Mouse (Mus musculus) gastrocnemius, postnatal 14 days (tissue): Measurements from ENCODE around the gene Xylb. TPM values are rescaled to one million over a fixed set of nuclear protein-coding genes. Genes with fewer than 3 reads are reported as not detected.

ENCODE experiments used
- DNase-seq: peaks from one replicate; pipeline ENCODE4 v3.0.0; 2021; ENCODE audit warnings: mixed read lengths
- intact Hi-C: fragments of 180-260 bp; cut with DNase I; formaldehyde crosslinking; loops from one replicate; pipeline ENCODE4 v1.15.1; 2025; ENCODE audit warnings: low total_unique reads
- total RNA-seq, 2 experiments: library from RNA; stranded (reverse); gene quantifications; 2 replicates each; pipeline ENCODE4 v1.2.3; 2021

Xylb gene
- total RNA-seq, 2 experiments from 2014 or later, result 0.27 to 0.35 TPM

DNA sequence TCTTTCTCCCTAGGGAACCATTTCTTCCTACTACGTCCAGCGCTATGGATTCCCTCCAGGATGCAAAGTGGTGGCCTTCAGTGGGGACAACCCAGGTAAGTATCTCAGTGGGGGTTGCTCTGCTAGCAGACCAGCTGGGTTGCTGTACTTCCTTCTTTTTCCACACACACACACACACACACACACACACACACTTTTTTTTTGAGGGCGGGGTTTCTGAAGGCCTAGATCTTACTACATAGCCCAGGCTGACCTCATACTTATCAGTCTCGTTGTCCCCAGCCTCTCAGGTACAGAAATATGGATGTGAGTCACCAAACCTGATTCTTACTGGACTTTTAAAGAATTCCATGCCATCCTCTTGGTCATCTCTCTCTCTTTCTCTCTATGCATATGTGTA is 21.1 kb downstream of the Xylb start:
- no peak for DNase-seq
- intact Hi-C loops, result no loop called here

DNA sequence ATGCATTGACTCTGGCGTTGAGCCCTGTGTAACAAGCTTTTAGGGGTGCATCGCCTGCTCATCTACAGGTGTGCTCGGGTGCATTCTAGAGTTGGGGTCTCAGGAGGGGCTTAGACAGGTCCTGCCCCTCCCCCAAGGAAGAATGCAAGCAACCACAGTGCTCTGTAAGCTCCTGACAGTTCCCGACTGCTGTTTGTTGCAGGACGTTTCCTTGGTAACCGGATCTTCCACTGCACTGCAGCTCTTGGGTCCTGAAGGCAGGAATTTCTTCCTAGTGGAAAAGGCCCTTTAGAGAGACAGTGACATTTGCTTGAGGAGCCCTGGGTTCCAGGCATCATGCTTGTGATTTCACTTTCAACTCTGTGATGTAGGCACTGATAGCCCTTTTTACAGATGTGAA is 25.4 kb downstream of the Xylb start:
- intact Hi-C loops, result no loop called here
- DNase-seq, result no peak

DNA sequence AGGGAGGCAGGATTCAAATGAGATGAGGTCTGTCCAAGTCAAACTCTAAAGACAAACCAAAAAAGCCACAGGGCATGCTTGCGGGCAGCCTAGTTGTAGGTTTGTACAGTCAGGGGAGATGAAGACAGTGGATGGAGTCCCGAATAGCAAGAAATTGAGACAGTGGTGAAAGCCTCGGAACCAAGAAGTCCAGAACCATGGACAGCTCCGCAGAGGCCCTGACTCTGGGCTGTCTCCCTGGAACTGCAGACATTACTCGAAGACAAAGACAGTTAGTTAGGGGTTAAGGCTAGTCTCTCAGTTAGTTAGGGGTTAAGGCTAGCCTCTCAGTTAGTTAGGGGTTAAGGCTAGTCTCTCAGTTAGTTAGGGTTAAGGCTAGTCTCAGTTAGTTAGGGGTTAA is 31.8 kb downstream of the Xylb start:
- intact Hi-C loops, result no loop called here
- no peak for DNase-seq

DNA sequence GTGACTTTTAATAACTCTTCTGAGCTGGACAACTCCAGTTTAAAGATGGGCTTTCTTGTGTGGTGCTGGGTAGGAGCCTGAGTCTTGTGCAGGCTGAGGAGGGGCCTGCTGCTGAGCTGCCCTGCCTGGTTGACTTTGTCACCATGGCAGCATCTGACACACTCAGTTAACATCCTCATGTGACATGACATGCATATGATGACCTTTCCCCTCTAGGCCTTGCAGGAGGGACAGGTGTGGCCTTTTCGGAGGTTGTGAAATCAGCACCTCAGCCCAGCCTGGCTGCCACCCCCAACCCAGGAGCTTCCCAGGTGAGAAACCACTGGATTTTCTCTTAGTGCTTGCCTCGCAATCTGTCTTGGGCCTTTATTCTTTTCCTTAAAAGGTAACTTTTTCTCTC is 33.0 kb downstream of the Xylb start:
- no peak for DNase-seq
- intact Hi-C loops, result no loop called here

DNA sequence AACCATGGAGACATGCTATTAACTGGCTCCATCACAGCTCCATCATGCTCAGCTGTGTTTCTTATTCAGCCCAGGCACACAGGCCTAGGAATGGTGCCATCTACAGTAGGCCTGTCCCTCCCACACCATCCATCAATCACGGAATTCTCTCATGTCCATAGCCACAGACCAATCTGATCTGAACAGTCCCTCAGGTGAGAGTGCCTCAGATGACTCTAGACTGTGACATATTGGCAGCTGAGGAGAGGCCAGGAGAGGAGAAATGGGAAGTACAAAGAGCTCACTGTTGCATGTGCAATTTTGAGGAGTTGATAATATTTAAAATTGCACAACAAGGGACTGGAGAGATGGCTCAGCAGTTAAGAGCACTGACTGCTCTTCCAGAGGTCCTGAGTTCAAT is 37.6 kb downstream of the Xylb start:
- no peak for DNase-seq
- intact Hi-C loops, result loop anchor here (5.0 kb wide), 1 partner anchor 42 kb away; no protein-coding TSS in a partner anchor

DNA sequence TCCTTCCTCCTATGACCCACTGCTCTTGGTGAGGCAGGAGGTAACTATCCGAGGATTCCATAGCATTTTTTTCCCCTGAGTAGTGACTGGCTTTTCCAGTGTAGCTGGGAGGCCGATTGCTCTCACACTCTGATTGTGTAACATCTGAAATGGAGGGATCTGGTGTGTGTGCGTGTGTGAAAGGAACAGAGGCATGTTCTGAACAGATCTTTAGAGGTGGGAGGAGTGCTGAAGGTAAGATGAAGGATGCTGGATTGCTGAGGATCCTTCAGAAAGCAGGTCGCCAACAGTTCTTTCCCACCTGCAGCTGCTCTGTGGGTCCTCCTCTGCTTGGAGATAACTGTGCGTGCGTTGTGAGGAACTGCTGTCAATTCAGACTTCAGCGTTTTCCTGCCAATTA is 44.2 kb downstream of the Xylb start:
- intact Hi-C loops, result no loop called here
- no peak for DNase-seq

DNA sequence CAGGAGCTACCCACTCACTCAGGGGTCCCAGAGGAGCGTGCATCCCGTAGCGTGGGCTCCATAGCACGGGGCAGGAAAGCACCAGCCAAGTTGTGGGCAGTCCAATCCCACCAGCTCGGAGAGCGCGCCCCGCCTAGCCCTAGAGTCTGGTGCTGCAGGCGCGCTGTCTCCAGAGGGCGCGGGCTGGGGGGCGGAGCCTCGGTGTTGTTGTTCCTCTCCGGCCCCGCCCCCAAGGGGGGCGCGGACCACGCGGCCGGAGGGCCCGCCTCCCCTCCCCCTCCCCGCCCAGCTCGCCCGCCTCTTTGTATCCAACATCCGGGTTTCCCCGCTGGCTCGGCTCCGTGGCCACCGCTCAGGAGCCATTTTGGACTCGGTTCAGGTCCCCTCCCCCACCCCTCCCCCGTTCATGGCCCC is 44.6 kb downstream of the Xylb start, which contains the start of gene Acvr2b:
TSS of gene Acvr2b (plus strand) at position 318 of the 414 bp plus-strand sequence.
- intact Hi-C loops, result no loop called here
- DNase-seq, result peak; percentile 96

DNA sequence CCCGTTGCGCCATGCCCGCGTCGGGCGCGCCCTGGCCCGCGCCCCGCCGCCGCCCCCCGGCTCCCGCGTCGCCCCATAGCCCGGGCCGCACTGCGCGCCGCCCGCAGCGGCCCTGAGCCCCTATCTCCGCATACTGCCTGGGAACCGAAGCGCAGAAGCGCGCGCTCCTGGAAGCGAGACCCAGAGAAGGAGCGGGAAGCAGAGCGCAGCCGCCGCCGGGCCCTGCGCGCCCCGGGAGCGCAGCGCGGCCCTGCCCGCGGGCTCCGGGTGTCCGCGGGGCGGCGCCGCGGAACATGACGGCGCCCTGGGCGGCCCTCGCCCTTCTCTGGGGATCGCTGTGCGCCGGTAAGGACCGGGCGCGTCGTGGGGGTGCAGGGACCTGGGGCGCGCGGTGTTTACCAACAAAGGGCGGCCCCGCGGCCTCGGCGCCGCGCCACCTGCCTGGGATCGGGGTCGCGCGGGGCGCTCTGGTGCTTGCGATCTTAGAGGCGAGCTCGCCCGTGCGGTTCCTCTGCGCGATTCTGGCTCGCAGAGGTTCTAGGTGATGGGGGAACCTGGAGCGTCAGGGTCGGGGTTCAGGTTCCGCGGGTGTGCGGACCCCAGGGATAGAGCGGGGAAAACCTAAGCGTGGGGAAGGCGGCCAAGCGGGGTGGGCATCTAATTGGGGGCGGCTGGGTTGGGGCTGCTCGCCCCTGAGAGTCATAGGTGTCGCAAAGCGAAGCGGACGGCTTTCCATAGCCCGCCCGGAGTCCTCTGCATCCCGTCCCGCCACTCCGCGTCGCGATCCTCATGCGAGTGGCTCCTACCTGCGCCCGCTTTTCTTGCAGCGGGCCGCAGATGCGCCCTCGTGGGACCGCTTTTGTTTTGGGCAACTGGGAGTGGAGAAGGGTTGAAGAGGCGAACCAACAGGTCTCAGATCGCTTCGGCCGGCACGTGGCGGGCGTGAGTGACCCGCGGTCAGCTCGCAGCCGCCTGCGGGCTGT is 45.4 kb downstream of the Xylb start:
- DNase-seq, result peak; percentile 49
- intact Hi-C loops, result no loop called here

DNA sequence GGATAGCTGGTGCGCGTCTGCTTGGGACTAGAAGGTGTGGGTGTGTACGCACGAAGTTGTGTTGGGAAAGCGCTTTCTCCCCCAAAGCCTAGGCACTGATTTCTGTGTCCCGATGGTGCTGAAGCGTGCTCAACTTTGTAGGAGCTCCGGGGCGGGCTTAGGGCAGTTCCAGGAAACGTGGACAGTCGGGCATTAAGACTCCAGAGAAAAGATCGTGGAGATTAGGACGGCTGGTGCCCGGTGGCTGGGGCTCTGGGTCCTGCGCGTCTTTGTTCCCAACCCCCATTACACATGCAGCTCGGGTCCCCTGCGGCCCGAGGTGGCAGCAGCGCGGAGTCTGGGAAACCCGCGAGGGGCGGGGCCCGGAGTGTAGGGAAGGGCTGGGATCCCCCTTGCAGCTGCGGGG is 46.1 kb downstream of the Xylb start:
- intact Hi-C loops, result no loop called here
- peak; percentile 46 for DNase-seq

DNA sequence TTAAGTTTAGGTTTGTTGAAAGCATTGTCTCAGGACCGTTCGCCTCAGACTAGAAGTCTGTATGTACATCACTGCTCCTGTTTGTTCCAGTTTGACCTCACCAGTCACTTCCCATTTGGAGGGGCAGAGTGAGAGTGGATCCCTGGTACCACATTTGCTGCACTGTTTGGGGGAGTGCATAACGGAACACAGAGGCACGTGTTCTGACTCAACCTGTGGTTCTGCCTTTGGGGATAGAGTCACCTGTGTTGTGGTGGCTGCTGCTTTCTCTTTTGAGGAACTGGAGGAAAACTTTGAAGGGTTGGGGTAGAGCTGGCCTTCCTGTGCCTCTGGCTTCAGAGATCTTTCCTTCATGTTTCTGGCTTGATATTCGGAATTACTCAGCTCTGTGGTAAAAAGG is 46.9 kb downstream of the Xylb start:
- DNase-seq, result no peak
- intact Hi-C loops, result no loop called here

DNA sequence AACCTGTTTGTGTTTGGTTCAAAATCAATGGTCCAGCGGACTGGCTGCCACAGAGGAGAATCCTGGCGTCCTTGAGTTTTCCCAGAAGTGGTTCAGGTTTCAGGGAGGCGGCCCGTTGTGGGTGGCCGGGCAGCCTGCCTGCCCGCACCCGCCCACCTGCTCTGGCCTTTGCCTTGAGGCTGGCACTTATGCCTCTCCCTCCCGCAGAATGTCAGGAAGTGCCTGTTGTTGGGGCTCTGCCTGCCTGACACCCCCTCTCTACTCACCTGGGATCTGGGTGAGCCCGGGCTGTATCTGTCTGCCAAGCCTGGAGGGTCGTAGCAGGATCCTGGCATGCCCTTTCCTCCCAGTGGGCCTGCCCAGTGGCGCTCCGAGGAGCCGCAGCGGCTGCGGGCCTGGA is 50.7 kb downstream of the Xylb start:
- intact Hi-C loops, result no loop called here
- peak; percentile 62 for DNase-seq

DNA sequence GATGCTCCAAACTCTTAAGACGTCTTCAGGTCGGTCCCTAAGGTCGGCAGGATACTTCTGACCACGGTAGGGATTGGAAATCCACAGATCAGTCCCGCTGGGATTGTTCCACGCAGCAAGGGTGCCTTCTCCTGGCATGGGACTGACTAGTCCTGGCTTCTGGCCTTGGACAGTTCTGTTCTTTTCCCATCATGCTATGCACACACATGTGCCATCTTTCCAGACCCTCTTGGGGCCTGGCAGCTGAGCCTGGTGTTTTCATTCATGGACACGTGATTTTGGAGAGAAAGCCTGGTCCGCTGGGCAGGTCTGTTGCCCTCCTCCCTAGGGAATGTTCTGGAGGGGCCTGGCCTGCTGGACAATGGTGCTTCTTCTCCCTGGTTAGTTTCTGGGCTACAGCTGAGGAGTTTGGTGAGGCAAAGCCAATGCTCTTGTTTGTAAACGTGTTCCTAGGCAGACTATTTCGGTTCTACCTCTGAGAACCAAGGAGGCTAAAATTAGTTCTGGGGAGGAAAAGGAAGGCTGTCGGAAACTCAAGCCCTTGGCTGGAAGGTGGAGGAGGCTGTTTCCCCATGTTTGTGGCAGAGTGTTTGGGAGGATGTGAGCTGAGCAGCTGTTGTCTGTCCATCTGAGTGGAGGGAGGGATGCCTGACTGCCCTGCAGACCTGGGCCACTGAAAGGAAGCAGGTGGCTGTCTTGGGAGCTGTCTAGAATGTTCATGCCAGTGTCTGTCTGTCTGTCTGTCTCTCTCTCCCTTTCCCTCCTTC is 51.9 kb downstream of the Xylb start:
- peak; percentile 60 for DNase-seq

DNA sequence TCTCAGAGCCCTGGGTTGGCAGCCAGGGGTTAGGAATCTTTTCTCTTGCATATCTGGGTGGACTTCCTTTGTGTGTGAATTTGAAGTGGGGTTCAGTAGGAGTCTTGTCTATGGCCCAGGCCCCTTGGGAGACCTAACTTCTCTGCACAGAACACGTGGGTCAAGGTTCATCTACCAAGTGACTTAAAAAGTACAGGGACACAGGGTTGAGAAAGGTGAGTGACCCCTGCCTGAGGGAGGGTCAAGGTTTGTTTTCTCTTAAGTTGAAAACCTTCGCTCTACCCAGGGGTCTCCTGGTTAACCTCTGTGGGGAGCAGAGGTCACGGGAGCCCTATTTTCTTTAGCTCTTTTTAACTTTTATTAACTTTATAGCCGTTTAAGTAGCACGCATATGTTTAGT is 52.7 kb downstream of the Xylb start:
- intact Hi-C loops, result no loop called here
- no peak for DNase-seq

More for the DNA sequence above, 51.9 kb downstream of the Xylb start:
- intact Hi-C loops, result no loop called here

DNA sequence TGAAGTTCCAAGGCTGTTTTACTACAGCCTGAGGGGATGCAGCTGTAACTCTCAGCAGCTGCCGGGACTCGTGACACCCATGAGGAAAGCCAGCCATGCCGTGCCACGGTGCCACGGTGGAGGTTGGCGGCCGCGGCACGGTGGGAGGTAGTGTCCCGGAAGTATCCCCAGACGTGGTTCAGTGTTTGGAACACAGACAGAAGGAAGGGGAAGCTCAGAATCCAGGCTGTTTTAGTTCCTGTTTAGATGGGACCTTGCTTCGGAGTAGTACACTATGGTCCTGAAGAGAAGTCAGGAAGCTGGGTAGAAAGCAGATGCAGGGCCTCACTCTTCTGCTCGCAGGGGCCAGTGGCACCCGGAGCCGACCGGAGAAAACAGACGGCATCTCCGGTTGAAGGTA is 60.8 kb downstream of the Xylb start:
- intact Hi-C loops, result no loop called here
- no peak for DNase-seq

DNA sequence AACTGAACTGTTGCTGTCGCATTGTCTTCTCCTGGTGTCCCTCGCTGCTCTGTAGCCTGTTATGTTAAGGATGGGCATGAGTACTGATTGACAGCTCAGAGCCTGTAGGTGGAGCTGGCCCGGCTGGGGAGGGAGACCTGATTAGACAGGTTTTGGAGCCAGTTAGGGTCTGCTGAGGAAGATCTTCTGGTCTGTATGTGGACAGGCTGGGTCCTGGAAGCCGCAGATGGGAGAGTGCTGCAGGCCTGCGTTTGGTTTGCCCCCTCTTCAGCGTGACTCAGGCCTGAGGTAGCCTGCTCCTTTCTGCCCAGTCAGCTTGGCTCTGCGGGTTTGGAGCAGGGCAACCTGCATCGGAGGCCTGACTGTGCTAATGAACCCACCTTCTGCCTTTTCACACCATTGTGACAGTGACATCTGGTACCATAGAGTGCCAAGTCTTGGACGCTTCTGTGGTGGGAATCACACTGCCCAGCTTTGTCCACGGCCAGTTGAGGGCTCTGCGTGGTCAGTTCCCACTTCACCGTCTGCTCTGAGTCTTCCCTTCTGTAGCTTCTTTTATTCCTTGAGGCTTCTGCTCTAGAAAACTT is 62.8 kb downstream of the Xylb start:
- no peak for DNase-seq
- intact Hi-C loops, result no loop called here

DNA sequence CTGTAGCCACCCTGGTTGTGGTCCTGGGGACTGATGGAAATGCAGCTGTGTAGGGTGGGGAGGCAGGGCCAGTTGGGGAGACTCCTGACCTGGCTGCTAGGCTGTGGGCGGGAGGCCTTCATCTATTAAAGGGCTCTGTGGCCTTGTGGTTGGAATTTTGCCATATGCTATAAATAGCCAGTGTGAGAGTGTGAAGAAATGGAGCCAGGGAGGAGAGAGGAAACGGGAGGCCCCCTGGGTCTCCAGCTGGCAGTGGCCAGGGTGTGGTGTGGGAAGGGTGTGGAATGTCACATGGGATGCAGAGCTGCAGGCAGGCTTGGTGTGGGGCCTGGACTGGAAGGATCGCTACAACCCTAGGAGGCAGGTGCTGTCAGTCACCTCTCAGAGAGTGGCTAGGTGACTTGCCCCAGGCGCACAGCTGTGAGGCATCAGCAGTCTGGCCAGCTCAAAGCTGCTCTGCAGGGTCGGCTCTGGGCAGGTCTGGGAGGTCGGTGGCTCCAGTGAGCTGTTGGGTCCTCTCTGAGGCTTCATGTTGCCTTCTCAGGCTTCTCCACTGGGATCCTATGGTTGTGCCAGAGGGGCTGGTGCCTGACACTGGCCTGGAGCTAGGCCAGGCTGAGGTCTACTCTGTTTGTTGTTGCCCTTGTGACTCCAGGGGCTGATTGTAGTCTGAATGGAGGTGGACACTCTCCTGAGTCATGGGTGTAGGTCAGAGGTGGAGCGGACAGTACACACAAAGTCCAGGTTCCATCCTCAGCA is 68.2 kb downstream of the Xylb start:
- peak; percentile 76 for DNase-seq
- intact Hi-C loops, result no loop called here

DNA sequence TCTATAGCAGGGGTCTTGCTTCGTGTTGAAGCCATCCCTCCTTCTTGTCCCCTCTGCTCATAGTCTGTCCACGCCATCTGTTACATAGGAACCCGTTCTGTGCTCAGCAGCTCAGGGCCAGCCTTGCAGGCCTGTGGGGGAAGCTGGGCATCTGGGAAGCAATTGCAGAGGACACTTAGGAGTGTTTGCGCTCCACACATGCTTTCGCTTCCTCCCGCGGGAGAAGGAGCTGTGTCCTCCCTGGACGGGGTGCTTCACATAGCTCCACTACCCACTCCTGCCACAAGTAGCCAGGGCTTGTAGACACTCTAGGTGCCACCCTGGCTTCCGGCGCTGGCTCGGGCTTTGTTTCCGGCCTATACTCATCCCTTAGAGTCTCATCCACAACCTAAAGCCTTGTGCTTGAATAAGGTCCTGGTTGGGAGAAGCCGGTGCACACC is 68.8 kb downstream of the Xylb start:
- intact Hi-C loops, result no loop called here
- DNase-seq, result no peak

DNA sequence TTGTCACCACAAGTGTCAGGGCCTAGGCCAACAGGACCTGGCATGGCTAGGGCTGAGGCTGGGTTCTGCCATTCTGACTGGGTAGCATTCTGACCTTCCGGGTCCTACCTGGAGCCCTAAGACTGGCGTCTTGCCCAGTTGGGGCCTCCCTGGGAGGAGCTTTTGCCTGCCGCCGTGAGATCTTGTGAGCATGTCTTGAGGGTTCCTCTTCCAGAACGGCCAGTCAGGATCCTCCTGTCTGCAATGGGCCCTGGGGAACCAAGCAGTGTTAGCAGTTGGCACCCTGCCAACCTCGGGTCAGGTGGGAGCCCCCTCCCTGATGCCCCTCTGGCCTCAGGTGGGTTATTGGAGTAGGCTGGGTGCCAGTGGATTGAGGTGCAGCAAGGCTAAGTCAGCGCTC is 69.3 kb downstream of the Xylb start:
- intact Hi-C loops, result no loop called here
- DNase-seq, result no peak

DNA sequence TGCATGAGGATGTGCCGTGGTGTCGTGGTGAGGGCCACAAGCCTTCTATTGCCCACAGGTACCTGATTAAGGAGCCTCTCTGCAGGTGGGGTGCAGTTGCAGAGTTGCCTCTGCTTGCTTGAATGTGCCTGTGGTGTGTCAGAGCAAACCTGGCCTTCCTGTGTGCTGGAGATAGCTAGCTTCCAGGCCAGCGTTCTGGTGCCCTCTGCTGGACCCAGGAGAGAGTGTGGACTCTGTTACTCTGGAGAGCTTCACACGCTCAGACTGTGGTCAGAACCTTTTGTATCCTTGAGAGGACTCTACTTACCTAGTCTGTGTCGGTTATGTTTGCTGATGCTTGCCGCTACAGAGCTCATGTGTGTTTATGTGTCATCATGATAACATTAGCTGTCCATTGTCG is 73.1 kb downstream of the Xylb start:
- intact Hi-C loops, result loop anchor here (5.0 kb wide), 1 partner anchor 68 kb away; no protein-coding TSS in a partner anchor
- peak; percentile 84 for DNase-seq
